Mouse (Mus musculus) liver, embryonic 16.5 days (tissue): ENCODE results near the gene Aldh5a1. TPM values are rescaled to one million over a fixed set of nuclear protein-coding genes. Genes with fewer than 3 reads are reported as not detected.
"Not testable (repeated sequence)": the region's sequence is repeated elsewhere in the genome, so short reads cannot be mapped to it uniquely, and the experiment has no call there.

Source experiments
- ATAC-seq: fragments of 200-750 bp; cut with Nextera tagmentation; 2 replicates; pipeline ENCODE4 v1.8.0; 2017; ENCODE audit warnings: low read depth, mild to moderate bottlenecking, moderate number of reproducible peaks, moderate library complexity
- H3K27ac ChIP-seq: fragments of 300-500 bp; sonication (generic); 2 replicates; pipeline ENCODE4 v1.5.1; 2014; ENCODE audit warnings: mild to moderate bottlenecking, low read length
- H3K27me3 ChIP-seq: fragments of 300-500 bp; sonication (generic); 2 replicates; pipeline ENCODE4 v1.6.1; 2014; ENCODE audit warnings: low read depth, low read length, mixed read lengths; ENCODE audit not compliant: control insufficient read depth, insufficient read depth
- H3K36me3 ChIP-seq: fragments of 300-500 bp; sonication (generic); 2 replicates; pipeline ENCODE4 v1.6.1; 2014; ENCODE audit warnings: mild to moderate bottlenecking; ENCODE audit not compliant: control insufficient read depth, insufficient read depth
- H3K4me1 ChIP-seq: fragments of 300-500 bp; sonication (generic); 2 replicates; pipeline ENCODE4 v1.6.1; 2014; ENCODE audit warnings: low read depth, low read length, mixed read lengths; ENCODE audit not compliant: control insufficient read depth
- H3K4me2 ChIP-seq: fragments of 300-500 bp; sonication (generic); 2 replicates; pipeline ENCODE4 v1.6.1; 2014; ENCODE audit warnings: low read depth, low read length, mixed read lengths
- H3K4me3 ChIP-seq: fragments of 300-500 bp; sonication (generic); 2 replicates; pipeline ENCODE4 v1.5.1; 2014; ENCODE audit warnings: low read depth, mild to moderate bottlenecking, low read length
- H3K9ac ChIP-seq: fragments of 300-500 bp; sonication (generic); 2 replicates; pipeline ENCODE4 v1.6.1; 2014; ENCODE audit warnings: low read depth, low read length
- H3K9me3 ChIP-seq: fragments of 300-500 bp; sonication (generic); replicated peaks from 2 replicates; pipeline ENCODE4 v1.6.1; 2016; ENCODE audit warnings: low read length; ENCODE audit not compliant: control insufficient read depth
- WGBS: fragments of 180-500 bp; shearing (Covaris S2); extraction: QIAGEN DNeasy Blood & Tissue Kit; methylation state at CpG from one replicate; pipeline ENCODE4 v1.1.7; 2014; ENCODE audit not compliant: insufficient replicate concordance; 5-methylcytosine and 5-hydroxymethylcytosine counted together
- polyA plus RNA-seq: library from polyadenylated mRNA; unstranded; fragments of >200 nt; fragmentation: Nextera tagmentation; extraction: Ambion mirVana; gene quantifications from 2 replicates; pipeline ENCODE4 v1.2.1, GENCODE M21; 2015

Aldh5a1 gene
- 3.7 and 4.3 TPM in 2 replicates for polyA plus RNA-seq

- peak; percentile 71 for ATAC-seq
- peak within 1 kb of the TSS; percentile 44; the same call in 1 of the 2 replicates for H3K27ac ChIP-seq
Measured at GRCm38 (mm10) chr13:24937108-24937838, at the start of gene Aldh5a1. Aldh5a1 (minus strand) TSS chr13:24937661.

DNA sequence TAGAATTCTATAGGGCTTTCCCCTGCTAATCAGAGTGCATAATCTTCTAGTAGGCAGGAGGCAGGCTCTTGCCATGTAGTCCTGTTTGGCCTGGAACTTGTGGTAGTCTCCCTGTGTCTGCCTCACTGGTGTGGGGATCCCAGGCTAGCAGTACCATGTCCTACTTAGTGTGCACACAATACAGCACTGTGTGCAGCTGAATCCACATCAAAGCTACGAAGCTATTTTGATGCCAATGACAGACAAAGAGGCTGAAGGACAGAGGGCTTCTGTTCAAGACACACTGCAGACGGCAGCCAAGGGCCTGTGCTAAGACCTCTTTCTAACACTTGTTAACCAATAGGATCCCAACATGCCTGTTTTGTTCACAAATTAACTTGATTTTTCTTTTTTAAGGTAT, 48.0 kb upstream of the Aldh5a1 start:
- H3K9me3 ChIP-seq = no peaks in the 10 kb centered on the region
- 62% methylated on average over 2 of the region's 2 CpGs for WGBS
- H3K4me1 ChIP-seq = no peaks in the 10 kb centered on the region
- no peak overlapping the region for H3K9ac ChIP-seq
- H3K27me3 ChIP-seq = no peaks in the 10 kb centered on the region
- no peak overlapping the region for H3K4me2 ChIP-seq
- ATAC-seq = no peak
- H3K36me3 ChIP-seq = peaks cover 6% of the 10 kb centered on the region
- no peak overlapping the region for H3K27ac ChIP-seq
- H3K4me3 ChIP-seq = no peak overlapping the region

More at GRCm38 (mm10) chr13:24937108-24937838, at the start of gene Aldh5a1:
- no peaks in the 10 kb centered on the region for H3K36me3 ChIP-seq
- peak within 1 kb of the TSS; percentile 69 for H3K9ac ChIP-seq
- H3K27me3 ChIP-seq = peaks cover 28% of the 10 kb centered on the region
- H3K4me1 ChIP-seq = no peaks in the 10 kb centered on the region
- WGBS = under 1% methylated on average over 75 of the region's 75 CpGs
- peak within 1 kb of the TSS; percentile 69 for H3K4me3 ChIP-seq
- H3K9me3 ChIP-seq = no peaks in the 10 kb centered on the region
- H3K4me2 ChIP-seq = peak within 1 kb of the TSS; percentile 61

DNA sequence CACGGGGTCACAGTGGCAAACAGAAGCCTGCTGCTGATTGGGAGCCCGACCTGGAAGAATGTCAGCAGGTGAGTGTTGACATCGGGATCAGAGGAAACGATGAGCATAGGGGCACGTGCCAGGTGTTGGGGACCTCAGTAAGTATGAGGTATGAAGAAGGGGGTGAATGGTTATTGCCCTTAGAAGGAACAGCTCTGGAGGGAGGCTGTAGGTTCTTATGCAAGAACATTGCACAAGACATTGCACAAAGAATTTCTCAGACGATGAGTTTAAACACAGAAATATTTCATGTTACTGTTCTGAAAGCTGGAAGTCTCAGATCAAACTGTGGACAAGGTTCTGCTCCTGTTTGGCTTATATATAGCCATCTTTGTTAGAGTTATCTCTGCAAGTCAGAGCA, 43.6 kb upstream of the Aldh5a1 start:
- ATAC-seq = no peak
- Histone ChIP-seq H3K4me3 (no peak overlapping the region), H3K27me3 (no peaks in the 10 kb centered on the region), H3K4me2 (no peak overlapping the region), H3K4me1 (peaks cover 3% of the 10 kb centered on the region), H3K27ac (no peak overlapping the region), H3K9me3 (no peaks in the 10 kb centered on the region), H3K36me3 (no peaks in the 10 kb centered on the region), H3K9ac (no peak overlapping the region)
- 46% methylated on average over 6 of the region's 6 CpGs for WGBS

DNA sequence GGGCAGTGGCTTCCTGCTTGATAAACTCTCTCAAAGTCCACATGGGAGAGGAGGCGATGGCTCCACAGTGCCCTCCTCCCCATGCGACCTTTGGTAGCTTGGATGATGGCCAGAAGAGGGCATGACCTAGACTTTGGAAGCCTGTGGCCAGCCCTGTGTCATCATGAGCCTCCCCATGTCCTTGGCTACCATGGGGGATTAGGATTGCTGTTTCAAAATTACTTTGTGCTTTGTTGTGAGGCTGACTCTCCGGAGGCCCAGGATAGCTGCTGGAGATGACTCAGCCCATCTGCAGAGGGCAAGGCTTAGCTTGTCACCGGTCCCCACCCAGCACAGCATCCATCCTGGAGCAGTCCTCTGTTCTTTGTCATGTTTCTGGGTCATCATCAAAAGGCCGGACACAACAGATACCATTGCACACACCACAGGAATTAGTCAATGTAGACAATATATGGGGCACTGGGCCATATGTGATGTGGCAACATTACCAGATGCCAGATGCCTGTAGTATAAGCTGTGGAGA, 40.4 kb upstream of the Aldh5a1 start:
- H3K9me3 ChIP-seq = no peaks in the 10 kb centered on the region
- H3K36me3 ChIP-seq = no peaks in the 10 kb centered on the region
- H3K4me2 ChIP-seq = no peak overlapping the region
- peak overlapping the region; percentile 6 for H3K27ac ChIP-seq
- no peak overlapping the region for H3K4me3 ChIP-seq
- peaks cover 3% of the 10 kb centered on the region for H3K4me1 ChIP-seq
- no peak overlapping the region for H3K9ac ChIP-seq
- peak; percentile 94 for ATAC-seq
- 63% methylated on average over 5 of the region's 5 CpGs for WGBS
- no peaks in the 10 kb centered on the region for H3K27me3 ChIP-seq

DNA sequence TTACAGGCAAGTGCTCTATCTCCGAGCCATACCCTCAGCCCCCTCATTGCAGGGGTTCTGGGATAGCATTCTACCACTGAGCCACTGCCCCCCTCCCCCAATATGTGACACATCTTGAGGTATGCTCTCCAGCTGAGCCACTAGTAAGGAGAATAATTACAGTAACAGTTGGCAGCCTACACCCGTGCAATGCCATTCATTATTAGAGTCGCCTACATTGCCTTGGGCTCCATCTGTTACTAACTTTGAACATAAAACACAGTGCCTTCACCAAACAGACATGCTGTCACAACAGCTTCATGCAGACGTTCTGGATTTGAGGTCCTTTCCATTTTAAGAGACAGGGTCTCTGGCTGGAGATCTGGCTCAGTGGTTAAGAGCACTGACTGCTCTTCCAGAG, 38.9 kb upstream of the Aldh5a1 start:
- ATAC-seq = no peak
- no peak overlapping the region for H3K4me3 ChIP-seq
- no peaks in the 10 kb centered on the region for H3K27me3 ChIP-seq
- H3K9ac ChIP-seq = no peak overlapping the region
- H3K4me2 ChIP-seq = no peak overlapping the region
- H3K27ac ChIP-seq = no peak overlapping the region
- 54% methylated on average over 4 of the region's 4 CpGs for WGBS
- H3K36me3 ChIP-seq = no peaks in the 10 kb centered on the region
- peaks cover 3% of the 10 kb centered on the region for H3K4me1 ChIP-seq
- H3K9me3 ChIP-seq = no peaks in the 10 kb centered on the region

GRCm38 (mm10) chr13:24971776-24972175, 34.3 kb upstream of the Aldh5a1 start:
- H3K9ac ChIP-seq, H3K4me1 ChIP-seq, H3K4me2 ChIP-seq, H3K9me3 ChIP-seq, H3K4me3 ChIP-seq, H3K27ac ChIP-seq, H3K27me3 ChIP-seq, H3K36me3 ChIP-seq, ATAC-seq: not testable (repeated sequence)
- WGBS = 53% methylated on average over 3 of the region's 3 CpGs

- H3K36me3 ChIP-seq = no peaks in the 10 kb centered on the region
Measured at GRCm38 (mm10) chr13:24965846-24966201, 28.4 kb upstream of the Aldh5a1 start.

GRCm38 (mm10) chr13:24965130-24965845, 27.8 kb upstream of the Aldh5a1 start:
- ATAC-seq = peak; percentile 51; the same call in 1 of the 2 replicates
- WGBS = 17% methylated on average over 15 of the region's 15 CpGs

More at GRCm38 (mm10) chr13:24965846-24966201, 28.4 kb upstream of the Aldh5a1 start:
- H3K9ac ChIP-seq = no peak overlapping the region
- no peaks in the 10 kb centered on the region for H3K27me3 ChIP-seq
- no peak overlapping the region for H3K27ac ChIP-seq
- peak overlapping the region; percentile 52 for H3K4me3 ChIP-seq
- peaks cover 2% of the 10 kb centered on the region for H3K4me1 ChIP-seq
- ATAC-seq = no peak
- no peaks in the 10 kb centered on the region for H3K9me3 ChIP-seq
- peak overlapping the region; percentile 56 for H3K4me2 ChIP-seq
- WGBS = 28% methylated on average over 5 of the region's 5 CpGs

GRCm38 (mm10) chr13:24962119-24962518, 24.7 kb upstream of the Aldh5a1 start:
- no peaks in the 10 kb centered on the region; the same call in 1 of the 2 replicates for H3K36me3 ChIP-seq
- 58% methylated on average over 8 of the region's 8 CpGs for WGBS

More at GRCm38 (mm10) chr13:24965130-24965845, 27.8 kb upstream of the Aldh5a1 start:
- Histone ChIP-seq H3K27ac (no peak overlapping the region), H3K36me3 (no peaks in the 10 kb centered on the region), H3K4me2 (peak overlapping the region; percentile 56), H3K9ac (no peak overlapping the region), H3K4me1 (peaks cover 2% of the 10 kb centered on the region), H3K4me3 (peak overlapping the region; percentile 52), H3K9me3 (no peaks in the 10 kb centered on the region), H3K27me3 (no peaks in the 10 kb centered on the region)

More at GRCm38 (mm10) chr13:24962119-24962518, 24.7 kb upstream of the Aldh5a1 start:
- no peak overlapping the region for H3K9ac ChIP-seq
- no peak overlapping the region for H3K4me3 ChIP-seq
- no peak overlapping the region for H3K27ac ChIP-seq
- no peaks in the 10 kb centered on the region for H3K9me3 ChIP-seq
- peaks cover 2% of the 10 kb centered on the region for H3K4me1 ChIP-seq
- ATAC-seq = no peak
- H3K4me2 ChIP-seq = no peak overlapping the region
- no peaks in the 10 kb centered on the region for H3K27me3 ChIP-seq
